Mouse (Mus musculus): ENCODE data around the gene Kalrn. TPM values are rescaled to one million over a fixed set of nuclear protein-coding genes. Genes with fewer than 3 reads are reported as not detected.

The Kalrn gene
- polyA plus RNA-seq, 1 experiment from 2014 or later: 38.5 TPM

DNA sequence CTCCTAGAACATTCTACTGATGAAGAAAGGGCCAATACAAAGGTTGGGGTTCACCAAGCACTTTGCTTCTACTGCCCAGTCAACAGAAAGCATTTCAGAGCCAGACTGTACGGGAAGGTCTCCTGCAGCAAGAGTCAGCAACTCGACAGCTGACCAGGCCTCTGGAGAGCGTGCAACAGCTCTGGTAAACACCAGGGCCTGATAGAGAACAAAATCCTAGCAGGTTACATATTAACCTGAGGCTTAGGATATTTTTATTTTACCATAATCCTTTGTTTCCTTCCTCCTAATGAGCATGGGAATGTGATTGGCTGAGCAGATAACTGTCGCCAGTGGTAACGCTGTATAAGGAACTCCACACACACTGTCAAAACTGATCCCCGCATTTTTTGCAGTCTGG lies 609.8 kb downstream of the Kalrn start:
- Histone ChIP-seq H3K36me3 (peaks cover 48% of the 10 kb centered on the region), H3K27me3 (no peaks in the 10 kb centered on the region), H3K4me1 (replicated peaks) (peaks cover 13% of the 10 kb centered on the region), H3K4me2 (replicated peaks) (no peak overlapping the region), H3K4me3 (replicated peaks) (no peak overlapping the region), H3K27ac (no peak overlapping the region), H3K9me3 (no peaks in the 10 kb centered on the region), H3K9ac (replicated peaks) (no peak overlapping the region)
- ATAC-seq: no peak
- WGBS: 94% methylated on average over 6 of the region's 6 CpGs

DNA sequence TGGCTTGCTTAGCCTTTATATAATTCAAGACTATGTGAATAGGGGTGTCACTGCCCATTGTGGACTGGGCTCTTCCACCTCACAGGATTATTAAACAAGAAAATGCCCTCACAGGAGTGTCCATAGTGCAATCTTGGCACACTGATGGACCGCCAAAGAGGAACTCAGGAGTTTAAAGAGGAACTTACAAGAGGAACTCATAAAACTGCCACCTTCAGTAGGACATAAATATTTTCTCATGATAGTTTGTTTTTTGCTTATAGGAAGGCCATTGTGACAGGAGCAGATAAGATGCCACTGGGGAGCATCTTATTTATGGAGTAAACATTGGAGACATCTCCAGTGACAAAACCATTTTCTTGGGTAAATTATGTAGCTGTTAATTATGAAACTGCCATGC lies 618.5 kb downstream of the Kalrn start:
- Histone ChIP-seq H3K9me3 (no peaks in the 10 kb centered on the region), H3K27ac (no peak overlapping the region), H3K36me3 (peaks cover 68% of the 10 kb centered on the region), H3K9ac (replicated peaks) (no peak overlapping the region), H3K4me2 (replicated peaks) (no peak overlapping the region), H3K4me1 (replicated peaks) (no peaks in the 10 kb centered on the region), H3K27me3 (no peaks in the 10 kb centered on the region), H3K4me3 (replicated peaks) (no peak overlapping the region)
- ATAC-seq: no peak
- 95% methylated on average over 1 of the region's 1 CpGs for WGBS

DNA sequence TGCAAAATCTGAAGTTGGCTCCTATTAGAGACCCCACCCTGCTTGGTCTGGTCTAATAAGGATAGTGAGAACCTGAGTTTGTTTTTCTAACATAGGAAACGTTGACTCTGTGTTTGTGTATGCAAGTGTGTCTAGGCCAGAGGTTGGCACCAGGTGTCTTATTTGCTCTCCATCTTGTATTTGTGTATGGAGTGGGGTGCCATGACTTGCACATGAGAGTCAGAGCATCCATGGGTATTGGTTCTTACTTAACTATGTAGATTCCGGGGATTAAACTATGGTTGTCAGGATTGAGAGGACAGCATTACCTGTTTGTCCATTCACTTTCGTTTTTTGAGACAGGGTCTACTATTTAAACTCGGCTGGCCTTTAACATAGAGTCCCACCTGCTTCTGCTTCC lies 620.3 kb downstream of the Kalrn start:
- Histone ChIP-seq H3K9ac (replicated peaks) (no peak overlapping the region), H3K4me1 (replicated peaks) (no peaks in the 10 kb centered on the region), H3K27me3 (no peaks in the 10 kb centered on the region), H3K4me3 (replicated peaks) (no peak overlapping the region), H3K36me3 (peaks cover 50% of the 10 kb centered on the region), H3K27ac (no peak overlapping the region), H3K4me2 (replicated peaks) (no peak overlapping the region), H3K9me3 (no peaks in the 10 kb centered on the region)
- ATAC-seq: no peak
- 89% methylated on average over 4 of the region's 4 CpGs for WGBS

DNA sequence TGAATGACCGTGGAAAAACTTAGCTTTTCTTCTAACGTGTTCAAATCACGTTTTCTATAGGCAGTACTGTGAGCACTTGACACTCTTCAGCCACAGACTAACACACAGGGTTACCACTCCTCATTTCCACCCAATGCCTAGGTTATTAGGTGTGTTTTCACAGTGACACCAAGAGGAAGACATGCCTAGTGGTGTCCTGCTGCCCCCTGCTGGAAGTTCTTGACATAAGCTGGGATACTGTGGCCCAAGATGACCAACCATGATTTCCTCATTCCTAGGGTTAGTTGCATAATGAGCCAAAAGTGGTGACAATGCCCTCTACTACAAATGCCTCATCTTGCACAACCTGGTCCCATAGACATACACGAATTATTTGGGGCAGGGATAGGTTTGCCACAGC lies 622.5 kb downstream of the Kalrn start:
- H3K9me3 ChIP-seq: no peaks in the 10 kb centered on the region
- H3K36me3 ChIP-seq: peaks cover 32% of the 10 kb centered on the region
- H3K27ac ChIP-seq: no peak overlapping the region
- H3K4me3 ChIP-seq (replicated peaks): no peak overlapping the region
- no peaks in the 10 kb centered on the region for H3K27me3 ChIP-seq
- WGBS: 36% methylated on average over 4 of the region's 4 CpGs
- peak; percentile 71 for ATAC-seq
- H3K4me2 ChIP-seq (replicated peaks): no peak overlapping the region
- H3K4me1 ChIP-seq (replicated peaks): no peaks in the 10 kb centered on the region
- H3K9ac ChIP-seq (replicated peaks): no peak overlapping the region

DNA sequence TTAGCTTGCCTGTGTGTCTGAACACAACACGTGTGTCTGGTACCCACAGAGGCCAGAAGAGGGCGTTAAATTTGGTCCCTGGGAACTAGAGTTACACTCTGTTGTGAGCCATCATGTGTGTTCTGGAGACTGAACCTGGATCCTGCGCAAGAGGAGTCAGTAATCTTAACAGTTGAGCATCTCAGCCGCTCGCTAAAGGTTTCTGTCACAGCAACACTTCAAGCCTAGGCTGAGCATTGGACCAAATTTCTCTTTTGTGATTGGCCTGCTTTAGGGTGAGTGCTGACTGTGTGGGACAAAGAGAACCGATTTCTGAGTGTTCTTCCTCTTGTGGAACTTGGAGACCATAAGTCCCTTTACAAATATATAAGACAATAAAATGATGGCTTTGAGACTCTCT lies 622.9 kb downstream of the Kalrn start:
- WGBS: 87% methylated on average over 6 of the region's 6 CpGs

DNA sequence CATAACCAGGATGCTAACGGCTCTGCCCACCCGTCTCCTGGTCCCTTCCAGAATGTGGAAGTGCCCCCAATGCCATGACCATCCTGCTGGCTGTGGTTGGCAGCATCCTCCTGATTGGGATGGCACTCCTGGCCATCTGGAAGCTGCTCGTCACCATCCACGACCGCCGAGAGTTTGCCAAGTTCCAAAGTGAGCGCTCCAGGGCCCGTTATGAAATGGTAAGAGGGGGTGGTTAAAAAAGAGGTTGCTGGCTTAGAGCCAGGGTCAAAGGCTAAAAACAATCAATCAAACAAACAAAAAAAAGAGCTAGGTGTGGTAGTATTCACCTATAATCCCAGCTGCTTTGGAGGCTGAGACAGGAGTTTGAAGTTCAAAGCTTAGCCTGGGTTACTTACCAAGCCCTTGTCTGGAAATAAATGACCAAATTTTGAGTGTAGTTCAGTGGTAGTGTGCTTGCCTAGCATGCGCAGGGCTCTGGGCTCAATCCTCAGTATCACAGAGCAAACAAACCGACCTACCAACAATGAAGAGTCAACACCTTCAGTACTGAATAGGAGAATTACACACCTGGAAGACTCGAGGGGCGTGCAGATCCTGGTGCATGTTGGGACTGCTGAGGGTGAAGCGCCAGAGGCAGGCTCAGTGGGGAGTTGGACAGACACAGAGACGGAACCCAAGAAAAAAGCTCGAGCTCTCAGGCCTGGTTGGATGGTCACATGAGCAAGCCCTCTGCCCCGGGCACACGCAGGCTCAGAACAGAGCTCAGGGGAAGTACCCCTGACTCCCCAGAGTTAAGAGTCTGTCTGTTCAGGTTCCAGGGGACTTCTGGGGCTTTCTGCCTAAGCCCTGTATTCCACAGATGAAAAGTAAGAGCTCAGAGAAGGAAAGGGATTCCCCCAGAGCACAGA lies 625.4 kb downstream of the Kalrn start:
- ATAC-seq: no peak

More for the DNA sequence above, 622.9 kb downstream of the Kalrn start:
- Histone ChIP-seq H3K9ac (replicated peaks) (no peak overlapping the region), H3K27me3 (no peaks in the 10 kb centered on the region), H3K4me3 (replicated peaks) (no peak overlapping the region), H3K9me3 (no peaks in the 10 kb centered on the region), H3K27ac (no peak overlapping the region), H3K36me3 (peaks cover 27% of the 10 kb centered on the region), H3K4me2 (replicated peaks) (no peak overlapping the region), H3K4me1 (replicated peaks) (no peaks in the 10 kb centered on the region)
- ATAC-seq: 0 out of 2 replicates have a peak, but pooled peaks have one; percentile 24

DNA sequence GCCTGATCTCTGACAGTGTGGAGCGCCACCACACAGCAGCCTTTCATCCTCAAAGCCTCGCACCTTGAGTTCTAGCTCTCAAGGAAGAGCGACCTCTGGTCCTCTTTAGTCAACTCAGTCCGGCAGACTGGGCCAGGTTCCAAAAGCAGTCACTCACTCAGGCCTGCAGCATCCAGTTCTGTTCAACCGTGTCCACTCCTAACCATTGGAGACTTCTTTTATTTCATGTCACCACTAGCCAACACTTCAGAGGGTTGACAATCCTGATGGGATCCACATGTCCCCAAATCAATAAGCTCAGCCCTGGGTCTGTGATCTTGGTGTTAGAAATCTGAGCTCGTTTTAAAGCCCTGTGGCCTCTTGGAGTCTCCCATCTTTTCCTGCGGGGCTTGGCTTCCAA lies 627.3 kb downstream of the Kalrn start:
- WGBS: 80% methylated on average over 7 of the region's 7 CpGs
- Histone ChIP-seq H3K4me2 (replicated peaks) (no peak overlapping the region), H3K9me3 (no peaks in the 10 kb centered on the region), H3K4me1 (replicated peaks) (peaks cover 17% of the 10 kb centered on the region), H3K4me3 (replicated peaks) (no peak overlapping the region), H3K9ac (replicated peaks) (no peak overlapping the region), H3K36me3 (no peaks in the 10 kb centered on the region), H3K27me3 (no peaks in the 10 kb centered on the region), H3K27ac (no peak overlapping the region)
- no peak for ATAC-seq

More for the DNA sequence above, 625.4 kb downstream of the Kalrn start:
- H3K9me3 ChIP-seq: no peaks in the 10 kb centered on the region
- no peaks in the 10 kb centered on the region for H3K4me1 ChIP-seq (replicated peaks)
- H3K4me2 ChIP-seq (replicated peaks): no peak overlapping the region
- no peaks in the 10 kb centered on the region for H3K27me3 ChIP-seq
- H3K36me3 ChIP-seq: peaks cover 2% of the 10 kb centered on the region
- WGBS: 86% methylated on average over 17 of the region's 17 CpGs
- H3K4me3 ChIP-seq (replicated peaks): no peak overlapping the region
- H3K27ac ChIP-seq: no peak overlapping the region
- no peak overlapping the region for H3K9ac ChIP-seq (replicated peaks)

DNA sequence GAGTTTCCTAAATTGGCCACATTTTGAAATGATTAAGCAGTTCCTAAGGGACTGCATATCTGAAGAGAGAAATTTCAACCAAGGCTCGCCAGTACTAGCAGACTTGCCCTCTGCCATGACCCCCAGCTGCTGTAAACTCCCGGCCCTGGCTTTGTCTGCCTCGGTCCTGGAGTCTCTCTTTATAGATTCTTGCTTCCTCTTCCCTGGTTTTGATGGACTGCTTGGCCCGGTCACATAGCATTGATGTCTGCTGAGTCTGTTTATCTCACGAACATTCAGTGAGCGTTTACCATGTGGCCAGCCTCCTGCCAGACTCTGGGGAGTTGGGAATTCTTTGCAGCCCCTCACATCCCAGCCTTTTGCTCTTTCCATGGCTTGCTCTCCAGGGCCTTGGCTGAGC lies 628.6 kb downstream of the Kalrn start:
- peaks cover 19% of the 10 kb centered on the region for H3K4me1 ChIP-seq (replicated peaks)
- no peak overlapping the region for H3K4me2 ChIP-seq (replicated peaks)
- H3K9me3 ChIP-seq: no peaks in the 10 kb centered on the region
- no peak overlapping the region for H3K27ac ChIP-seq
- H3K4me3 ChIP-seq (replicated peaks): no peak overlapping the region
- H3K27me3 ChIP-seq: no peaks in the 10 kb centered on the region
- no peaks in the 10 kb centered on the region for H3K36me3 ChIP-seq
- WGBS: 59% methylated on average over 6 of the region's 6 CpGs
- no peak for ATAC-seq
- H3K9ac ChIP-seq (replicated peaks): no peak overlapping the region

DNA sequence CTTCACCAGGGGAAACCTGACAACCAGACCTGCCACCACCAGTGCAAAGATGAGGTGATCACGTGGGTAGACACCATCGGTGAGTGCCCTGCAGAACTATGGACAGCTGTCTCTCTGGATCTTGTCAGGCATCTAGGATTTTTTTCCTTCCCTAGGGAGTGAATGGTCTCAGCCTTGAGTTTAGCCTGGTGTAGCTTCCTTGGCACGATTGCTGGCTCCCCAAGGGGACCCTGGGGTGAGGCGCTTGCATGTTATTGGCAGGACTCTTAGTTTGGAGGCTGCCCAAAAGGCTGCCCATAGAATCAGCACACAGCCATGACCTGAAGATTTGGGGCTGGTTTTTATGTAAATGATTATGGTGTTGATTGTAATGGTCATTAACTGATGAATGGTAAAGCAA lies 629.2 kb downstream of the Kalrn start:
- 75% methylated on average over 4 of the region's 4 CpGs for WGBS
- Histone ChIP-seq H3K9ac (replicated peaks) (no peak overlapping the region), H3K4me2 (replicated peaks) (no peak overlapping the region), H3K27ac (no peak overlapping the region), H3K36me3 (no peaks in the 10 kb centered on the region), H3K27me3 (no peaks in the 10 kb centered on the region), H3K4me3 (replicated peaks) (no peak overlapping the region), H3K4me1 (replicated peaks) (peaks cover 19% of the 10 kb centered on the region), H3K9me3 (no peaks in the 10 kb centered on the region)
- no peak for ATAC-seq

DNA sequence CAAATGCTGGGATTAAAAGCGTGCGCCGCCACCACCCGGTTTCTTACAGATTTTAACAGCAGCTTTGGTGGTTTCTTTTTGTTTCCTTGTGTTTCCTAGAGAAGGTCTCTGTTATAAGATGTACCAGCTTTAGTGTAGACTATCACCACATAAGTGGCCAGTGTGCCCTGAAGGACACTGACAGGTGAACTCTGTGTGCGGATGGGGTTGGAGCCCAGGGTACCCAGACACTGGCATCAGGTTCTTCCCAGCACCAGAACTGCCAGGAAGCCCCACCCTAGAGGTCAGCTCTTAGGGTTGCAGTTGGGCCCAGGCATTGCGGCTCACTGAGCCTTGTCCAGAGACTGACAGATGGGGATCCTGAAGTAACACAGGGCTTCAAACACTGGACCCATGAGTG lies 629.9 kb downstream of the Kalrn start:
- H3K36me3 ChIP-seq: no peaks in the 10 kb centered on the region
- peaks cover 19% of the 10 kb centered on the region for H3K4me1 ChIP-seq (replicated peaks)
- no peak overlapping the region for H3K27ac ChIP-seq

DNA sequence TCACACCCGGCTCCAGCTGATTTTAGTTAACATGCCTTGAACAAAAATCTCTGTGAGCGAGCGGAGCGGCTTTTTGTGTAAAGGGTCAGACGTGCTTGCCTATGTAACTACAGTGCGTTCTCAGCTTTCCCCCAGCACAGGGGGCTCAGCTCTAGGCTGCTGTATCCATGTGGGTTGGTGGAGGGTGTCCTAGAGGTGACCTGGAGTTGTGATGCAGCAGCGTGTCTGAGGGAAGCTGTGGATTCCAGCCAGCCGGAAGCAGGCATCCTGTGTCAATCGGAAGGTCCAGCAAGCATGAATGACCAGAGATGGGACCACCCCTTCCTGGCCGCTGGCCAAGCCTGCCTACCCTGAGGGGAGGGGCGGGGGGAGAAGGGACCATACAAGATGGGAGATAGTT lies 631.0 kb downstream of the Kalrn start:
- H3K4me3 ChIP-seq (replicated peaks): no peak overlapping the region
- H3K4me1 ChIP-seq (replicated peaks): peaks cover 19% of the 10 kb centered on the region
- H3K27me3 ChIP-seq: no peaks in the 10 kb centered on the region
- no peak for ATAC-seq
- 61% methylated on average over 11 of the region's 11 CpGs for WGBS
- H3K36me3 ChIP-seq: no peaks in the 10 kb centered on the region
- no peak overlapping the region for H3K4me2 ChIP-seq (replicated peaks)
- H3K9ac ChIP-seq (replicated peaks): no peak overlapping the region
- no peak overlapping the region for H3K27ac ChIP-seq
- H3K9me3 ChIP-seq: no peaks in the 10 kb centered on the region

More for the DNA sequence above, 629.9 kb downstream of the Kalrn start:
- ATAC-seq: no peak
- H3K9ac ChIP-seq (replicated peaks): no peak overlapping the region
- H3K27me3 ChIP-seq: no peaks in the 10 kb centered on the region
- H3K9me3 ChIP-seq: no peaks in the 10 kb centered on the region
- 97% methylated on average over 6 of the region's 6 CpGs for WGBS
- no peak overlapping the region for H3K4me2 ChIP-seq (replicated peaks)
- no peak overlapping the region for H3K4me3 ChIP-seq (replicated peaks)

DNA sequence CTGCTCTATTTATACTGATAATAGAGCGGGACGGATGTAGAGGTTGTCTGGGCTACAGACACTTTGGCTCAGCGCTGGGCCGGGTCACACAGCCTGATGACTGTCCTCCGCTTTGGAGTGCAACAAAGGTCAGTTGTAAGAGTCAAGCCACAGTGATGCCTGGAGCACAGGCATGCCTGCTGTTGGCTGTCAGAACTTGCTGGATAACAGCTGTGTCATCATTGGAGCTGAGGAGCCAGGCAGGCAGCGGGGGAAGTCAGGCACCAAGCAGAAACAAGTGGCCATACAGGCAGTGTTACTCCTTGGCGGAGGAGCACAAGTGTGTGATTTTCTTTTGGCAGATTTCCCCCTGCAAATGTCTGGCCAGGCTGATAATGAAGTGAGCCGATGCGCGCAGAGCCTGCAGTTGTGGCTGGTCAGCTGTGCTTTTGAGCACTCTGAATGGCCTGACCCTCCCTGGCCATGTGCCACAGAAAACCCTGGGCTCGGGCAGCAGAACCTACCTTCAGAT lies 632.0 kb downstream of the Kalrn start:
- no peak overlapping the region for H3K4me3 ChIP-seq (replicated peaks)
- peak overlapping the region; percentile 51 for H3K27ac ChIP-seq
- ATAC-seq: peak; percentile 51
- H3K27me3 ChIP-seq: no peaks in the 10 kb centered on the region
- peaks cover 19% of the 10 kb centered on the region for H3K4me1 ChIP-seq (replicated peaks)
- H3K9ac ChIP-seq (replicated peaks): 0 out of 2 replicates have a peak overlapping the region, but pooled peaks have one; percentile 10
- no peaks in the 10 kb centered on the region for H3K9me3 ChIP-seq
- no peak overlapping the region for H3K4me2 ChIP-seq (replicated peaks)
- no peaks in the 10 kb centered on the region for H3K36me3 ChIP-seq
- WGBS: 59% methylated on average over 11 of the region's 11 CpGs
